Mouse (Mus musculus) intestine, postnatal 0 days (tissue): ENCODE measurements at regions not wholly inside any gene's neighbourhood (a gene's known extent, or its start where the extent isn't known, plus 50 kb on each side); places are given as distances from the start of the nearest gene placed in this dataset.

Experiments
- ATAC-seq: fragments of 200-750 bp; cut with Nextera tagmentation; 2 replicates; pipeline ENCODE4 v1.8.0; 2017; ENCODE audit warnings: mild to moderate bottlenecking, moderate TSS enrichment, moderate library complexity
- H3K27ac ChIP-seq: fragments of 300-500 bp; sonication (generic); 2 replicates; pipeline ENCODE4 v1.5.1; 2014; ENCODE audit warnings: mild to moderate bottlenecking, low read depth, low read length, moderate library complexity
- H3K27me3 ChIP-seq: fragments of 300-500 bp; sonication (generic); replicated peaks from 2 replicates; pipeline ENCODE4 v1.6.1; 2014; ENCODE audit warnings: low read length, mixed read lengths; ENCODE audit not compliant: control insufficient read depth, insufficient read depth
- H3K36me3 ChIP-seq: fragments of 300-500 bp; sonication (generic); 2 replicates; pipeline ENCODE4 v1.6.1; 2014; ENCODE audit warnings: mild to moderate bottlenecking, moderate library complexity; ENCODE audit not compliant: control insufficient read depth, insufficient read depth
- H3K4me1 ChIP-seq: fragments of 300-500 bp; sonication (generic); replicated peaks from 2 replicates; pipeline ENCODE4 v1.6.1; 2014; ENCODE audit warnings: antibody characterized with exemption, low read length, mixed read lengths; ENCODE audit not compliant: control insufficient read depth, insufficient read depth
- H3K4me2 ChIP-seq: fragments of 300-500 bp; sonication (generic); replicated peaks from 2 replicates; pipeline ENCODE4 v1.6.1; 2014; ENCODE audit warnings: low read depth, mild to moderate bottlenecking, moderate library complexity
- H3K4me3 ChIP-seq: fragments of 300-500 bp; sonication (generic); 2 replicates; pipeline ENCODE4 v1.5.1; 2014; ENCODE audit warnings: low read depth, low read length
- H3K9ac ChIP-seq: fragments of 300-500 bp; sonication (generic); 2 replicates; pipeline ENCODE4 v1.6.1; 2014; ENCODE audit warnings: mild to moderate bottlenecking, low read depth, low read length
- H3K9me3 ChIP-seq: fragments of 300-500 bp; sonication (generic); 2 replicates; pipeline ENCODE4 v1.6.1; 2016; ENCODE audit warnings: mixed run types; ENCODE audit not compliant: control insufficient read depth
- CTCF ChIP-seq: sonication (generic); IDR thresholded peaks from 2 replicates; pipeline ENCODE4 v1.5.1; 2016; ENCODE audit warnings: low read depth, mild to moderate bottlenecking, control low read depth, antibody characterized with exemption, moderate library complexity
- WGBS: fragments of 180-500 bp; shearing (Covaris S2); extraction: QIAGEN DNeasy Blood & Tissue Kit; methylation state at CpG from one replicate; pipeline ENCODE4 v1.1.7; 2014; 5-methylcytosine and 5-hydroxymethylcytosine counted together

- Histone ChIP-seq H3K9me3 (no peaks in the 10 kb centered on the region), H3K4me3 (no peak overlapping the region), H3K27ac (no peak overlapping the region; the same call in 1 of the 2 replicates), H3K27me3 (no peaks in the 10 kb centered on the region), H3K4me2 (no peak overlapping the region), H3K9ac (no peak overlapping the region), H3K4me1 (no peaks in the 10 kb centered on the region), H3K36me3 (no peaks in the 10 kb centered on the region)
- 50% methylated on average over 8 of the region's 8 CpGs for WGBS
- ATAC-seq = peak; percentile 78
- no peak for TF ChIP-seq CTCF
Observed at GRCm38 (mm10) chr10:19119281-19120049, 104.0 kb upstream of the Tnfaip3 start.

GRCm38 (mm10) chr10:19118569-19119280, 103.3 kb upstream of the Tnfaip3 start:
- no peak overlapping the region; the same call in 1 of the 2 replicates for H3K27ac ChIP-seq
- no peaks in the 10 kb centered on the region for H3K4me1 ChIP-seq
- H3K36me3 ChIP-seq = no peaks in the 10 kb centered on the region
- WGBS = 65% methylated on average over 5 of the region's 5 CpGs
- H3K4me3 ChIP-seq = no peak overlapping the region
- no peaks in the 10 kb centered on the region for H3K27me3 ChIP-seq
- no peak overlapping the region for H3K9ac ChIP-seq
- no peak overlapping the region for H3K4me2 ChIP-seq
- TF ChIP-seq CTCF = no peak
- no peaks in the 10 kb centered on the region for H3K9me3 ChIP-seq
- ATAC-seq = peak; percentile 49

GRCm38 (mm10) chr10:19117071-19117605, 101.7 kb upstream of the Tnfaip3 start:
- Histone ChIP-seq H3K4me2 (no peak overlapping the region), H3K9ac (no peak overlapping the region), H3K27me3 (no peaks in the 10 kb centered on the region), H3K9me3 (no peaks in the 10 kb centered on the region), H3K4me3 (no peak overlapping the region), H3K36me3 (no peaks in the 10 kb centered on the region), H3K27ac (no peak overlapping the region), H3K4me1 (0 out of 2 replicates have a peak, but pooled peaks cover 2% of the 10 kb centered on the region)
- no peak for TF ChIP-seq CTCF
- WGBS = 60% methylated on average over 9 of the region's 9 CpGs
- ATAC-seq = no peak

- 18% methylated on average over 2 of the region's 2 CpGs for WGBS
- Histone ChIP-seq H3K27me3 (no peaks in the 10 kb centered on the region), H3K4me1 (0 out of 2 replicates have a peak, but pooled peaks cover 2% of the 10 kb centered on the region), H3K4me3 (no peak overlapping the region), H3K36me3 (no peaks in the 10 kb centered on the region), H3K9me3 (no peaks in the 10 kb centered on the region), H3K9ac (no peak overlapping the region), H3K27ac (no peak overlapping the region), H3K4me2 (no peak overlapping the region)
- TF ChIP-seq CTCF = no peak
- peak; percentile 87 for ATAC-seq
Observed at GRCm38 (mm10) chr10:19112459-19112858, 97.0 kb upstream of the Tnfaip3 start.

- Histone ChIP-seq H3K27ac (no peak overlapping the region), H3K4me3 (no peak overlapping the region), H3K4me2 (no peak overlapping the region), H3K4me1 (no peaks in the 10 kb centered on the region), H3K27me3 (no peaks in the 10 kb centered on the region), H3K9ac (no peak overlapping the region), H3K36me3 (no peaks in the 10 kb centered on the region), H3K9me3 (no peaks in the 10 kb centered on the region)
- no peak for TF ChIP-seq CTCF
- no peak for ATAC-seq
- WGBS = 47% methylated on average over 6 of the region's 6 CpGs
Observed at GRCm38 (mm10) chr10:19105231-19105681, 89.8 kb upstream of the Tnfaip3 start.

- Histone ChIP-seq H3K36me3 (no peaks in the 10 kb centered on the region), H3K9me3 (no peaks in the 10 kb centered on the region), H3K4me2 (no peak overlapping the region), H3K4me3 (no peak overlapping the region), H3K27me3 (no peaks in the 10 kb centered on the region), H3K9ac (no peak overlapping the region), H3K4me1 (no peaks in the 10 kb centered on the region), H3K27ac (no peak overlapping the region)
- WGBS = 49% methylated on average over 5 of the region's 5 CpGs
- no peak for TF ChIP-seq CTCF
- peak; percentile 65 for ATAC-seq
Observed at GRCm38 (mm10) chr10:19104671-19105203, 89.3 kb upstream of the Tnfaip3 start.
